Mouse (Mus musculus) ES-E14 (cell line): ENCODE results near the gene Nat9.

Source experiments
- HCFC1 ChIP-seq: IDR thresholded peaks from 2 replicates; pipeline ENCODE4 v1.6.1; 2012; ENCODE audit warnings: low read length, inconsistent platforms, borderline replicate concordance; ENCODE audit not compliant: insufficient read depth
- MAFK ChIP-seq: IDR thresholded peaks from 2 replicates; pipeline ENCODE4 v1.6.1; 2014; ENCODE audit warnings: mild to moderate bottlenecking, low read depth, low read length, inconsistent platforms; ENCODE audit not compliant: insufficient read depth
- ZNF384 ChIP-seq: IDR thresholded peaks from 2 replicates; pipeline ENCODE4 v1.6.1; 2012; ENCODE audit warnings: low read depth, low read length, inconsistent platforms

DNA sequence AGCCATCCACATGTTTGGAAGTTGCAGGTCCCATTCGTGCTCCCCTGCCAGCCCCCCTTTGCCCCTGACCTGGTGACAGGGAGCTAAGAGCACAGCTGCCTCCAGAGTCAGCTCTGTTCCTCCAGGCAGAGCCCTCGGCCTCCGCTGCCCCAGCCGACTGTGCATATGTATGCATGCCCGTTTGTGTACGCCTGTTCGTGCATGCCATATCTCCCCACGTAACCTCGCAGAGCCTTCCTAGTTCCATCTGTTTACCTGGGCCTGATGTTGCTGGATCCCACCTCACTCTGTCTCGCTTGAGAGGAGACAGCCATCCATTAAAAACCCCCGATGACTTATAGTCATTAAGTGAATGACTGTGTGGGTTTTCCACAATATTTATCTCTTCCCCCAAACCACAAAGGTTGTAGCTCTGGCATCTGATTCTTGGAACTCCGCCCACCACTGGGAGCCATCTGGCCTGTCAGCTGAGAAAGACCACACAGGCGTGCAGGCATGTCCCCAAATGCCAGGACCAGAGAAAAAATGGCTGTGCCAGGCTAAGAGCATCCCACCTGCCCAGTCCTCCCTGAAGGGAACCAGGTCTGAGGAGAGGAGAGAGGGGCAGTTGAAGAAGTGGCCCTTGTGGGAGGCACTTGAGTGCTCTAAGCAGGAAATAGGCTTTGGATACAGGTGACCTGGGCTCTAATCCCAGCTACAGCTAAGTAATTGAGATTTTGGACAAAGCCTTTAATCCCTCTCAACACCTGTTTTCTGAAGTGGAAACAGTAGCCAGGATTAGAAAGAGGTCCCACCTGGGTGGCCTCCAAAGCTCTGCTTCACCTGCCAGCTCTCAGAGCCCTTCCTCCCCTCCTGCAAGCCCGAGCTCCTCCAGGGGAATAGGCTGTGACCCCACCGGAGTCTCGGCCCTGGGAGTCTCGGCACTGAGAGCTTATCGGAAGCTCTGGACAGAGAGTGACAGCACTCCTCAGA lies 30.1 kb upstream of the Nat9 start:
- TF ChIP-seq MAFK = no peak
- no peak for TF ChIP-seq ZNF384
- no peak for TF ChIP-seq HCFC1
